Mouse (Mus musculus) heart, postnatal 0 days (tissue): ENCODE results near the gene Gm12790. TPM values are rescaled to one million over a fixed set of nuclear protein-coding genes. Genes with fewer than 3 reads are reported as not detected.

ENCODE experiments used
- polyA plus RNA-seq: library from polyadenylated mRNA; unstranded; fragments of >200 nt; fragmentation: Nextera tagmentation; extraction: Ambion mirVana; gene quantifications from 2 replicates; pipeline ENCODE4 v1.2.1, GENCODE M21; 2015
- total RNA-seq: library from RNA; depleted of rRNA; stranded (reverse); fragments of >200 nt; gene quantifications from 2 replicates; pipeline ENCODE4 v1.2.3, GENCODE M21; 2014; ENCODE audit warnings: low replicate concordance; rRNA removed

The Gm12790 gene
- total and polyA plus RNA-seq, 2 experiments from 2014 or later, result not detected

Other genes with a start within 250 kb of the Gm12790 start
- not detected in 2 replicates for gene B020004J07Rik, start 137.0 kb downstream of the Gm12790 start, total RNA-seq
- gene B020004J07Rik, start 137.0 kb downstream of the Gm12790 start, polyA plus RNA-seq, result not detected in 2 replicates
- gene C130073F10Rik, start 87.3 kb downstream of the Gm12790 start, total RNA-seq, result not detected in 2 replicates
- not detected in 2 replicates for gene C130073F10Rik, start 87.3 kb downstream of the Gm12790 start, polyA plus RNA-seq
- not detected in 2 replicates for gene Gm12800, start 71.9 kb downstream of the Gm12790 start, total RNA-seq
- not detected in 2 replicates for gene Gm12800, start 71.9 kb downstream of the Gm12790 start, polyA plus RNA-seq
- not detected in 2 replicates for gene Gm12794, start 40.6 kb downstream of the Gm12790 start, total RNA-seq
- not detected in 2 replicates for gene Gm12794, start 40.6 kb downstream of the Gm12790 start, polyA plus RNA-seq
- gene Gm12789, start 5.6 kb upstream of the Gm12790 start, total RNA-seq, result not detected in 2 replicates
- not detected in 2 replicates for gene Gm12789, start 5.6 kb upstream of the Gm12790 start, polyA plus RNA-seq
- gene Pde4b, start 106.5 kb upstream of the Gm12790 start, total RNA-seq, result 50.1 and 56.2 TPM in 2 replicates
- gene Pde4b, start 106.5 kb upstream of the Gm12790 start, polyA plus RNA-seq, result 29.6 and 30.8 TPM in 2 replicates